Mouse (Mus musculus): Measurements from ENCODE around the gene Erich4. TPM values are rescaled to one million over a fixed set of nuclear protein-coding genes. Genes with fewer than 3 reads are reported as not detected.

The Erich4 gene
- total RNA-seq (2015): not detected in 2 replicates
- total RNA-seq (2017): not detected in 2 replicates

DNA sequence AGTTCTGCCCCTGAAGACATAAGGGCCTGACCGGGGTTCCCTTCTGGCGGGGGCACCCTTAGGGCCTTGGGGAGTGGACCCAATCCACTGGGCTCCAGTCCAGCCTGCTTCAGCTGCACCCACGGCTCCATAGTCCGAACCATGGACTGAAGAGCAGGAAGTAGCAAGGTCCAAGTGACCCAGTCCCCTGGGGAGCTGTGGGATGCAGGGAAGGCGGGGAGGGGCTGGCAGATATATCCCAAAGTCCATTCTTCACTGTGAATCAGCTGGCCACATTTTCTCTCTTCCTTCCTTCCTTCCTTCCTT, at the start of gene Erich4:
Gene Erich4 (minus strand): TSS at position 187 of the 306 bp plus-strand sequence.
- ATAC-seq (replicated peaks; ENCODE audit: poor library complexity): no peak

DNA sequence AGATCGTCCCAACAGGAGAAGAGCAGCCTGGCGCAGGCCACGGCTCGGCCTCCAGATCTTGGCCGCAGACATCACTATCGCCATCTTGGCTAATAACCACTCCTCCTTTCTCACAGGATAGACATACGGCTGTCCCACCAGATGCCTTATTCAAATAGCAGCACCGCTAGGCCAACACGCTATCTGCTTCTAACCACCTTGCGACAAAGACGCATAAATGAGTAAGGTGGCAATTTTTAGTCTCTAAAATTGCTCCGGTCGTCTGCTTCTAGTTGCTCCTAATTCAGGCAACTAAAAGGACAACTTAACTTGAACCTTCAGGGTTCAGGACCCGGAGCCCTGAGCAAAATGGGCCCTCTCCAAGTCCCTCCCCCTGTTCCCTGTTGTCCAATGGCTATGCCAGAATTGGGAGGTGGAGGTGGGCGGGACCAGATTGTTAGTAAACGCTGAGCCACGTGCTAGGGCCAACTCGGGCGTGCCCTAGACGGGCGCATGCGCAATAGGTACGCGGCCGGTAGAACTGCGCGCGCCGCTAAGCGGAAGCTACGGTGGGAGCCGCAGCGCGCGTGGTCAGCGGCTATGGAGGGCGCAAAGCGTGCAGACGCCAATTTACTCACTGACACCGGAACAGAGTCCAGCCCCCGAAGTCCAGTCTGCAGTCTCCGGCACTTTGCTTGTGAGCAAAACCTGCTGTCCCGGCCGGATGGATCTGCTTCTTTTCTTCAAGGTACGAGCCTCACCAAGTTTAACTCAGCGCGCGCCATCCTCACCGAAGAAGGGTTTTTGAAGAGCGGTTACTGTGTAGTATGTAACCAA, 43.2 kb upstream of the Erich4 start, which contains the start of the genes Bckdha and Exosc5:
Gene Bckdha (minus strand): TSS at position 325 of the 816 bp plus-strand sequence.
Gene Exosc5 (plus strand): TSS at position 508 of the 816 bp plus-strand sequence.
- peak; percentile 94 for ATAC-seq (replicated peaks; ENCODE audit: poor library complexity)

- ATAC-seq (replicated peaks; ENCODE audit: poor library complexity): no peak
Measured at GRCm38 (mm10) chr7:25657785-25658184, 42.1 kb upstream of the Erich4 start.

GRCm38 (mm10) chr7:25655601-25656428, 40.1 kb upstream of the Erich4 start:
- ATAC-seq (replicated peaks; ENCODE audit: poor library complexity): no peak

DNA sequence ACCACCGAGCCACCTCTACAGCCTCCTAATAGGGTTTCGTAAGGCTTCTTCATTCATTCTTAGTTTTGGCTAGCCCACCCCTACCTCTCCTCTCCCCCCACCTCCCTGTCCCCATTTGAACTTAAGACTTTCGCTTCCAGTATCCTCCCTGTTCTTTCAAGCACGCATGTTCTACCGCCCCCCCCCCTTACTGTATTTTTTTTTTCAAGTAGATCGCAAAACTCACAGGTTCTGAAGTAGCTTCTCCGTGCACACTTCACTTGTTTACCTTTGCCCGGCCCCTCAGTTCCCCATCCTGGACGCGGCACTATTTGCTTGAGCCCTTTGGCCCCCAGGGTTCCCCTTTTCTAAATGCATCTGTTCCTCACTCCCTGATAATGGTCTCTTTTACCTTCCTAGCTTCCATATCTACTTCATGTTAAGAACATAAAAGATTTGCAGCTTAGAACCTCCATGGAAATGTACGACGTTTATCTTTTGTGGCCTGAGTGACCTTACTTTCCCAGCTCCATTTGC, 36.6 kb upstream of the Erich4 start:
- no peak for ATAC-seq (replicated peaks; ENCODE audit: poor library complexity)

DNA sequence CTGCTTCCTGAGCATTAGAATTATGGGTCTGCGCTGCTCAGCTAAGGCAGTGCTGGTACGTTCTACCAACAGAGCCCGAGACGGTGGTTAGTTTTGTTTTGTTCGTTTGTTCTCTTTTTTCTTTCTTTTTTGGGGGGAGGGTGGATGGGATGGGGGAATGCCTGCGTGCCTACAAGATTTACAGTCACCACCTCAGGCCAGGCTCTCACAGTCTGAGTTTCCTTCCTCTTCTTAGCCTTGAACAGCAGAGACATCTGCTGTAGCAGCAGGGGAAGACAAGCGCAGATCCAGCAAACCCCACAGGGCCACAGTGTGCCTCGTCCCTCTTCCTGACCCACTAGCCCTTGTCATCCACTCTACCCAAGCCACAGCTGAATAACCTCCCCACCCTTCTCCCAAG, 35.6 kb upstream of the Erich4 start:
- peak; percentile 67 for ATAC-seq (replicated peaks; ENCODE audit: poor library complexity)

DNA sequence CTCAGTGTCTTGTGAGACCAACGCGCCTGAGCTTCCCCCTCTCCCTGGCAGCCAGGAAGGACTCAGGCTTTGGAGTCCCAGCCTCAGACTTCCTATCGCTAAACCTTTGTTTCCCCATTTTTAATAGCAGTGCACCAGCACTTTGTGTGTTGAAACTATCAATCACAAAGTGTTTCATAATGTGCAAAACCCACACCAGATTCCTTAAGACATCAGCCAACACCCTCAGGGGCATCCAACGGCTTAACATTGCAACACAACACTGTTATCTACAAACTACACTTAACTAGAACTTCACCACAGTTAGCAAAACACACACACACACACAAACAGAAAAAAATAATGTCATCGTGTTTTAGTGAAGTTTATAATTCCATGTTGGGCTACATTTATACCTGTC, 34.1 kb upstream of the Erich4 start:
- ATAC-seq (replicated peaks; ENCODE audit: poor library complexity): peak; percentile 58

DNA sequence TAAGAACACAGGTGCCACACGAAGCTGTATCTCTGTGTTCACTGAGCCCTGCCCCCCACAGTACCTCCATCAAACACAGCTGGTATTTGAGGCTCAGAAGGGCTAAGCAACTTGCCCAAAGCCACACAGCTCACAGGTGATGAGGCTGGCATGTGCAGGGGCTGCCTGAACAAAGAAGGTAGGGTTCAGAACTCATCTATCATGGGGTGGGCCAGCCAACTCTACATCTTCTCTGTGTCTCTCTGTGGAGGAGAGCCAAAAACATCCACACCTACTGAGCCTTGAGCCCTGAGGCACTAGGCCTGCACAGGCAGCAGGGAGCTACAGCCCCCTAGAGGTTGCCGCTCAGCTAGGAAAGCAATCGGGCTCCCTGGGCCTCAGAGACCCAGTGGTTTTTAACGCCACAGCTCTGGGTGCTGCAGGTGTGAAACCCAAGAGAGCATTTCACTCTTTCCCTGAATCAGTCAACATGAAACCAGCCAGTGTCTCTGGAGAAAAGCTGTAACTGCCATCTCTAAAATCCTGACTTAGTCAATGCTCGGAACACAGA, 32.0 kb upstream of the Erich4 start:
- ATAC-seq (replicated peaks; ENCODE audit: poor library complexity): peak; percentile 26

- ATAC-seq (replicated peaks; ENCODE audit: poor library complexity): peak; percentile 36
Measured at GRCm38 (mm10) chr7:25645074-25645473, 29.4 kb upstream of the Erich4 start.

- ATAC-seq (replicated peaks; ENCODE audit: poor library complexity): peak; percentile 48
Measured at GRCm38 (mm10) chr7:25644631-25645030, 28.9 kb upstream of the Erich4 start.

DNA sequence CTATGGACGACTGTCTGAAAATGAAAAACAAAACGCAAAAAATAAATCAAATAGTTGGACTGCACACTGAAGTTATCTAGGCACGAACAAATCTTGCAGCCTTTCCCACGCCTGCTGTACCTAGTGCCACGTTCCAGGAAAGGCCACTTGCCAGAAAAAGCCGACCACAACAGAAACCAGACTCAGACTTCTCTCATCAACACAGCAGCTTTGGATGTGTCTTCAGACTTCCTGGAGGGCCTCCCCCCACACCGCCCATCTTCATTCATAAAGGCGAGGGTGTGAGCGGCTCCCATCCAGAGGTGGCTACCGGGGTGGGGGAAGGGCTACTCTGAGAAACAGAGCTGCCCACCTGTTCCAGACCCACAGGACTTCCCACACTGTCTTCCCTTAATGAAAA, 28.4 kb upstream of the Erich4 start:
- ATAC-seq (replicated peaks; ENCODE audit: poor library complexity): 0 out of 2 replicates have a peak, but pooled peaks have one; percentile 17

DNA sequence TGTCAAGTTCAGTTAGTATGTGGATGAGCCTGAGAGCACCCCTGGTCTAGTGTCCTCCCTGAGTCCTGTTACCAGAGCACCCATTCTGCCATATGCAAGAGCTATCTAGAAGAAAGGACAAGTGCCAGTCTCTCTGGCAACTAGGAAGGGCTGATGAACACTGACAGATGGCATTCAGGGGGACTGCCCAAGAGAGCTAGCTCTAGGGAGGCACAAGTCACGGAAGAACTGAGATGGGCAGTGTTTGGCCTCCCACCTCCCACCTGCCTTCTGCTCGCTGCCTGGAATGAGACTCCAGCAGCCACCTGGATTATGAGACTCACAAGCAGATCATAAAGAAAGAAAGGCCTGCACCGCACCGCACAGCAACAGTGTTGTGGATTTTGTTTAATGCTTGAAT, 24.1 kb upstream of the Erich4 start:
- ATAC-seq (replicated peaks; ENCODE audit: poor library complexity): no peak

GRCm38 (mm10) chr7:25637099-25637498, 21.4 kb upstream of the Erich4 start:
- no peak for ATAC-seq (replicated peaks; ENCODE audit: poor library complexity)

GRCm38 (mm10) chr7:25636373-25636772, 20.7 kb upstream of the Erich4 start:
- no peak for ATAC-seq (replicated peaks; ENCODE audit: poor library complexity)

DNA sequence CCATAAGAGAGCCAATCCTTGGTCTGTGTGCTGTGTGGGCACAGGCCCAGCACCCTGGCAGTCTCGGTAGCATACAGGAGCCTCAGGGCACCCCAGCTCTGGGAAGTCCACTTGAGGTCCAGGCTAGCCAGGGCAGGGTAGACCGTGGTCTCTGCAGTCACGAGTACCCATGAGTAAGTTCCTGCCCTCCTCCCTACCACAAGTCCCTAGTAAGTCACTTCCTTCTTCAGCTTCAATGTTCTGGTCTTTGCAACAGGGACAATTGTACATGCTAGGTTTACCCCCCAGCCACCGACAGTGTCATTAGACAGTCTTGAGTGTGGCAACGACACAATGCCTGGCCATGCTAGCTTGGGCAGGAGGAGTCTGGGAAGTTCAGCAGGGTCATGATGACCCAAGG, 17.0 kb upstream of the Erich4 start:
- ATAC-seq (replicated peaks; ENCODE audit: poor library complexity): peak; percentile 85

GRCm38 (mm10) chr7:25628323-25628620, 12.6 kb upstream of the Erich4 start:
- ATAC-seq (replicated peaks; ENCODE audit: poor library complexity): no peak

DNA sequence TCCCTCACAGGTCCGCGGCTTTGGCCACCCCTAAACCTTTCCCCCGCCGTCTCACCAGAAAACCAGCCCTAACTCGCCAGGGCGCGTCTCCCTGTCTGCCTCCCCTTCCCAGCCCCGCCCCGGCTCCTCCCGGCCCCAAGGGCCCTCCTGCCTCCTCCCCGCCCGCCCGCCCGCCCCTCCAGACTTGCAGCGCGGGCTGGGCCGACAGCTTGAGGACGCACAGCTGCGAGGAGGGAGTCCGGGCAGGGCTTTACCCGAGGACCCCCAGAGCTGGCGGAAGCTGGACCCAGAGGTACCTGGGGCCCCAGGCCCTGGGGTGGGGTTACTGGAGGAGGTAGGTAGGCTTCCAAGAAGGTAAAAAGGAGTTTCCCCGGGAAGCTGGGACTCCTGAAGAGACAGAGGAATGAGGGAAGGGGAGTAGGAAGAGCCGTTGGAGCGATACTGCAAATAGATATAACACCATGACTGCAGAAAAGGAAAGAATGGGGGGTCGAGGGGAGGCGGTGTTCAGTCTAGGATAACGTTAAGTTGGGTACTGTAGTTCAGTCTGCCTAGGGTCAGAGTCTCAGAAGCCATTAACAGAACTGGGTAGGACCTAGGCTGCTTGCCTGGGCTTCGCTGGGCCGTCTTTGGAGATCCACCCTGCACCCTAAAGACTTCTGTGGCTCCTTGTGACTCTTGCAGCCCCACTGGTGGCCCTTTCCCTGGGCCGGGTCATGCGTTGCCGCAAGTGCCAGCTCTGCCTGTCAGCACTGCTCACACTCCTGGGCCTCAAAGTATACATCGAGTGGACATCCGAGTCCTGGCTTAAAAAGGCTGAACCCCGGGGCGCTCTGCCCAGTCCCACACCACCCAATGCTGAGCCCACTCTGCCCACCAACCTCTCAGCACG, 12.0 kb upstream of the Erich4 start:
- ATAC-seq (replicated peaks; ENCODE audit: poor library complexity): peak; percentile 51

DNA sequence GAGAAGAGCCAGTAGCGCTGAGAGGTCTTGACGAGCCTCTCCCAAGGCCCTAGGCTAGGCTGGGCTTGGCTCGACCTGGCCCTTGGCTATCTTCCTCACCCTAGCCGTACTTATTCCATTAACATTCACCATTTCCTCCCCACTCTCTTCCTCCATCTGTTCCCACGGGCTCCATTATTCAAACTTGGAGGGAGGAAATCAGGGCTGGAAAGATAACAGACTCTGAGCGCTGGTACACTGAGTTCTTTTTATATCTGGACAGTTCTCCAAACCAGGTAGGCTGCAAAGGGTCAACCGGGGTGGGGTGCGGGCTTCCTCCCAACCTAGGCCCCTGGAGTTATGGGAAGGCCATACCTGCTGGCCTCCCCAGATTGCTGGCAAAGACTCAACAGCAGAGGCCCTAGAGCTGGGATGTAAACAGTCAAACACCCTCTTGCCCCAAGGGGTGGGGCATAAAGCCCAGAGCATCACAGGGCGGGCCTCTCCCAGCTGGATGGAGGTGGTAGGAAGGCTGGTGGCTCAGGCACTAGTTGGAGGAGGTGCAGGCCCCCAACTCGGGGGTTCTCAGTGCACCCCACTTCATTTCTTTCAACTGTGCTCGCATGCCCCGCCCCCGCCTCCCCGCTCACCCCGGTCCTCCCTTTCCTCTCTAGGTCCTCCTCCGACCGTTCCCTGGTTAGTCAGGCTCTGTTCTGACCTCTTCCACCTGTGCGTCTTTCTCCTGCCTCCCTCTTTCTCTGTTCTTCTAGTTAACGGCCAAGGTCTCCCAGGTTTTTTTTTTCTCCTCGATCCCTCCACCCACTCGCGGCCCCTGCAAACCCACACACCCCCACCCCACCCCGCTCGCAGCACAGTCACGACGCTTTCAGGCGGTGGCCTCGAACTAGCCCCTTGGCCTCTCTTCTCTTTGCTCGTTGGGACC, 11.1 kb upstream of the Erich4 start, which contains the start of gene B3gnt8:
Gene B3gnt8 (plus strand): TSS at position 146 of the 922 bp plus-strand sequence.
- peak; percentile 40; the same call in 1 of the 2 replicates for ATAC-seq (replicated peaks; ENCODE audit: poor library complexity)

DNA sequence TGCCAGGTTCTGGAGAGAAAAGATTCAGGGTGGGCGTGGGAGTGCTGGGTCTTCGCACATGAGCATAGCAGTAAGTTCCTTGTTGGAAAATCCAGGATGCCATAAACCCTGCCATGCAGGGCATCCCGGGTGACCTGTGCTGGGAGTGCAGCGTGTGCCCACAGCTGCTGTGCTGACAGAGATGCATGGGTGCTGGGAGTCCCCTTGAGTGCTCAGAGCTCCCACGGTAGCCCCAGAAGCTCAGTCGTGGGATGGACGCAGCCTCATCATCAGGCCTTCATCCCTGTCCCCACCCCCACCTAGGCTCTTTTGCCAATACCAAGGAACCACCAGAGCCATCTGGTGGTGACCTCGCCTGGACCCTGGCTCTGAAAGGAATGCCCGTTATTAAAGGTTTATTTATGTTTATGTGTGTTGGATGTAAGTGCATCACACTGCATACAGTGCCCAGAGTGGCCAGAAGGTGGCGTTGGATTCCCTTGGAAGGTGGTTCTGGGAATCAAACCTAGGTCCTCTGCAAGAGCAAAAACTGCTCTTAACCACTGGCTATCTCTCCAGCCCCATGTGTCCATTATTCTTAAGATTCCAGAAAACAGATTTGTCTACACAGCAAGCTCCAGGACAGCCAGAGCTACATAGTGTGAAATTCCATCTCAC, 10.0 kb upstream of the Erich4 start:
- peak; percentile 54 for ATAC-seq (replicated peaks; ENCODE audit: poor library complexity)
